Mouse (Mus musculus): ENCODE measurements around the gene Minar1. TPM values are rescaled to one million over a fixed set of nuclear protein-coding genes. Genes with fewer than 3 reads are reported as not detected.

The Minar1 gene
- total RNA-seq, 2 experiments from 2014 or later = 0.08 to 0.11 TPM

Other genes with a start within 250 kb of the Minar1 start
- gene Tmed3, start 81.9 kb upstream of the Minar1 start, total RNA-seq (2021) = 10 to 100 TPM; 27.0 to 28.0 TPM
- gene Ankrd34c, start 115.3 kb upstream of the Minar1 start, total RNA-seq (2021) = not detected